Mouse (Mus musculus) kidney, adult 11 months (tissue): ENCODE measurements around the gene Fam214b.

Experiments
- DNase-seq: peaks from one replicate; pipeline ENCODE4 v3.0.0; 2022

The Fam214b gene

DNA sequence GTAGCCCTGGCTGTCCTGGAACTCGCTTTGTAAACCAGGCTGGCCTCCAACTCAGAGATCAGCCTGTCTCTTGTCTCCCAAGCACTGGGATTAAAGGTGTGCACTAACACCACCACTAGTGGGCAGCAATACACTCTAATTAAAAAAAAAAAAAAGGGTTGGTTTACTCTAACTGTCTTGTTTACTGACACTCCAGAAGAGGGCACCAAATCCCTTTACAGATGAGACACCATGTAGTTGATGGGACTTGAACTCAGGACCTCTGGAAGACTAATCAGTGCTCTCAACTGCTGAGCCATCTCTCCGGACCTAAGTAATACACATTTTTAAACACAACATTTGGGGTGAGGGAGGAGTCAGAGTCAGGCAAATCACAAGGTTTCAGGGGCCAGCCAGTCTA is 40.3 kb downstream of the Fam214b start:
- DNase-seq: peak; percentile 32

DNA sequence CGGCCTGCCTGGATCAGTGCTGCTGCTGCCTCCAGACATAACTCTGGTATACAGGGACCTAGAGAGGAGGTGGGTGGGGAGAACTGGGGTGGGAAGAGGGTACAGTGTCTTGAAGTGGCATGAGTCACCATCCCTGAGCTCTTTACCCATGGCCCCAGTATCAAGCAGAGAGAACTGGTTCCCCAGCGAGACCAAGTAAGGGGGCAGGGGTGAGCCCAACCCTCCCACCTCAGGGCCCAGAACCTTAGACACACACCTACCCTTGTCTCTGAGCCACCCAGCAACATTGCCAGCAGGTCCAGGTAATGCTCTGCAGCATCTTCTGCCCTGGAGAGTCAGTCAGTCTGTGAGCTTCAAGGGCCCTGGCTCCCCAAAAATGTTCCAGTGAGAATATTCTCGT is 41.1 kb downstream of the Fam214b start:
- no peak for DNase-seq

DNA sequence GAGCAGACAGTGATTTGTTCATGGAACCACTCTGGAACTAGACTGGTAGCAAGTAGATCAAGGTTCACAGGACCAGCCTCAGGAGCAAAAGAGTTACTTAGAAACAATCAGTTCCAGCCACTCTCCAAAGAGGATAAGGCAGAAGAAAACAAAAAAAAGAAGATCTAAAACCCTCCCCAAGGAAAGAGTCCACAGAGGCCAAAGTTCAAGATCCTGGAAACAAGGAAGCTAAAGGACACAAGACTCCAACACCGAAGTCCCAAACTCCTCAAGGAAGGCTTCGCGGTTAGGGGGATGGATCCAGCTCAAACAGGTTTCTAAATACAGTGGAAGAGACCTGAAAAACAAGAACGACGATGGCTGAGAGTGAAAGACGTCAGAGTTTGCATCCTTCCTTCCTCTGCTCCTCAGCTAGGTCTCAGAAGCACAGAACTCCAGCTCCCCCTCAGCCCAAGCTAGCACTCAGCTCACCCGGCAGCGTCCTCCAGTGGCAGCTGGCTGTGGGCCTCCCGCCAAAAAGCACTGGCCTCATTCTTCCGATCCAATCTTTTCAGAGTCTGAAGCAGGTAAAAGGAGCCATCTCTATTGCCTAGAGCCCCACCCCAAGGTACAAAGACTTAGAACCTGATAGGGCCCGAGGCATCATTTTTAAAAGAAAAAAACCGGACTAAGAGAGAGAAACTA is 43.1 kb downstream of the Fam214b start:
- no peak for DNase-seq

DNA sequence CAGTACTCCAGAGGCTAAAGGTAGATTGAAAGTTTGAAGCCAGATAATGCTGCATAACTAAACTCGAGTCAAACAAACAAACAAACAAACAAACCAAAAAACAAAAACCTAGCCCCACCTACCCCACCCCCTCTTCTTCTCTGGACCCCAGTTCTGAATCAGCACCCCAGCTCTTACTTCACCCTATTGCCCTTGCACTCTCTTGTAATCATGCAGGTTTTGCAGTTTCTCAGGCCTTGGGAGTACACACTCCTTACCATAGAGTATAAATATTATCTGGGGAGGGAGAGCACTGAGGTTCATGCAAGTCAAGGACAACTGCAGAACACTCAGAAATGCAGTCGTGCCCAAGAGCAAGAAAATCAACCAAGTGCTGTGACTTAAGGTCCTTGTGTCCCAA is 44.7 kb downstream of the Fam214b start:
- DNase-seq: no peak

DNA sequence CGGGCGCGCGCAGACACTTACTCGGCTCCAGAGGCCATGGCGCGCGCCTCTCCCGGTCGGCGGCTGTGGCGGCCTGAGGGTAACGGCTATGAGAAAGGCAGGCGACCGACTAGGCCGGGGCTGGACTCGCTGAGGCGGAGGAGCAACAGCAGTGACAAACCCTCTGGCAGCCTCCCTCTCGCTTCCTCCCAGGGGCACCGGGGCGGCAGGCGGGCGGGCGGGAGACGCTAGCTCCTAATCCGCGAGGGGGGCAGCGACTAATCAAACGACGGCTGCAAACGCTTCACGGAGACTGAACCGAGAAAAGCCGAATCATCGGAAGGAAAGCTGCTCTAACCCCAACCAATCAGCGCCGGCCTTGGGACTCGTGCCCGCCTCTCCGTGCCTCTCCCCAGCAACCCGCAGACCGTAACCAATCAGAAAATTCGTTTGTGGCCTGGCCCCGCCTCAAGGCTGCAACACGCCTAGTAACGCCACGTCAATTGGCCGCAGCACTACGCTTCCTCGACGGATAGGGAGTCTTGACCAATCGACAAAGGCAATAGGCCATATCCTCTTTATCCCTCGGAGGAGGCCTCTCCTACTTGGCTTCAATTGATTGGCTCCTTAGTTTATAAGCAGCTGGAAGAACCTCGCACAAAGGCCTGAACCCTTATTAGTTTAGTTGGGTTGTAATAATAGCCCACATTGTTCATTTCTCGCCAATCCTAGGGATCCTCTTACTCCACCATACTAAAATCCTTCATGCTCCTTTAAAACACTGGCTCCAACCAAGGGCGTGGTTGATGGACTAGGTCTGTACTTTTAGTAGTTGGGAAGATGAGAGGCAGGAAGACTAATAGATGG is 45.7 kb downstream of the Fam214b start, which contains the start of gene Vcp:
Vcp (minus strand) TSS at position 367 of the 846 bp plus-strand sequence.
- DNase-seq: peak; percentile 99

DNA sequence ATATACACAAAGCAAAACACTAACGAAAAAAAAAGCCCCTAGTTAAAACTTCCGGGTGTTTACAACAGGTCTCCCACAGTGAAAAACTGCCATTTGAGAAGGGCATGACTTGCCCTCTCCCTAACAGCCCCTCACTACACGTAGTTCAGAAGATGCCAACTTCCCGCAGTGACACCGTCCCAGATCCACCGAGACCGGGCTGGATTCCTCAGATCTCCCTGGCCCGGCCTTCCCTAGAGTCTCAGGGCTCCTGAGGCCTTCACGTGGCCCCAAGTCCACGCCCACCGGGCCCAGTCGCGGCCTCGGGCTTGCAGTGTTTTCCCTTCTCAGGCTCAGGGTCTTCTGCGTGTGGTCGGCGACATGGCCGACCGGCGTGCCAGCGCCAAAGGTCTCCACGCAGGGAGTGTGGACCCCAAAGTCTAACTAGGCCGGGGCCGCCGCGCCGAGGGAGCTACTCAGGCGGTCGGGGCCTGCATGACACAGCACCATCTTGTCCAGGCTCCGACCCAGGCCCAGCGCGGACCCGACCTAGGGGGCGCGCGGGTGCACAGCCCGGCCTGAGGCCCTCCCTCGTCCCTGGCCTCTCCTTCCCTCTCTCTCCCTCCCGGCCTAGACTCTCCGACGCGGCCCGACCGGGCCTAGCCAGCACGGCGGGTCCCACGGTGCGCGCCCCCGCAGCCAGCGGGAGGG is 46.4 kb downstream of the Fam214b start:
- peak; percentile 82 for DNase-seq

DNA sequence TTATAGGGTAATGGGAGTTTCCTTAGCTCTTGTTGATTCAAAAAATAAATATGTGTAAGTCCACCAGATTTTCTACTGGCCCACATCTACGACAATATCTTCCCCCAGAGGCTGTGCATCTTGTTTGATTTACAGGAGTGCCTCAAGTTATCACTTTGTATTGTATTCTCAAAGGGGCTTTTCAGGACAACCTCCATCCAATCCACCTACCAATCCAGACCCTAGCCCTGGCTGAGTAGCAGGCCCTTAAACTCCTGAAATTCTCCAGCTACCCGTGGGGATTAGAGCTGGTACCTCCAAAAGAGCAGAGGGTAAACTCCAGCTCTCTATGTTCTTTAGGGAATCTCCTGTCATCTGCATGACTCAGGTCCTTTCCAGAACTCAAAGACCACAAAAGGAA is 48.0 kb downstream of the Fam214b start:
- no peak for DNase-seq

DNA sequence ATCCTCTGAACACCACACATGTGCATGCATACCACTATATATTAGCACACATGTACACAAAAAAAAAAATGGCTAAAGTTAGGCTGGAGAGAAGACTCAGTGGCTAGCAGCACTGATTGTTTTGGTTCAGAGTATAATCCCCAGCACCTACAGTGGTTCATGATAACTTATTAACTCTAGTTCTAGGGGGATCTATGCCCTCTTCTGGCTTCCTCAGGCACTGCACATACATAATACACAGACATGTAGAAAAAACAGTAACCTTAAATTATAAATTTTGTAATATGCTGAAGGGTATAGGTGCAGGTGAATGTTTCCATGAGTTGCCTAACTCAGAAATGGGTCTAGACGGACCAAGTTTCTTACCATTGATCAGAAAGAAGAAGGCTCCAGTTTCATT is 57.7 kb downstream of the Fam214b start:
- DNase-seq: no peak
